9 mouse cellular contexts compared by ENCODE assay signal in the genomic region with DNA sequence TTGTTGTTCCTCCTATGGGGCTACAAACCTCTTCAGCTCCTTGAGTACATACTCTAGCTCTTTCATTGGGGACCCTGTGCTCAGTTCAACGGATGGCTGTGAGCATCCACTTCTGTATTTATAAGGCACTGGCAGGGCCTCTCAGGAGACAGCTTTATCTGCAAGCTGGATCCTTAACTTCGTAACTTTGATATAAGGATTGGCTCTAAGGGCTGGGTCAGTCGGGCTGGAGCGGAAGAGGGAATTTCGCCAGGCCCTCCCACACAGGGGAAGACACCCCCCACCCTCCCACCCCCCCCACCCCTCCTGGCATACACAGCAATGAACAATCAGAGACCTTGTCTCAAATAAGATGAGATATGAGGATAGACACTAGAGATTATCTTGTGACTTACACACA.
DNase-seq lines count a peak whose midpoint lies in the region; ATAC-seq lines count a peak whose summit lies in the region.
"Had no signal": no experiment of that assay in that cellular context is flagged by ENCODE, and none has a peak within 500 bp of the region (broad histone marks: within the 10 kb centered on the region; RNA-seq: fewer than 3 reads in every experiment).

No protein-coding gene starts in this region.

- 88% methylated on average over 5 of the region's 5 CpGs for WGBS in hindbrain, embryonic 11.5 days
- 79% methylated on average over 5 of the region's 5 CpGs for WGBS in hindbrain, embryonic 12.5 days
- WGBS in hindbrain, embryonic 14.5 days, result 89% methylated on average over 5 of the region's 5 CpGs

- H3K4me1 ChIP-seq in hindbrain, embryonic 11.5 days (replicated peaks; ENCODE audit: control insufficient read depth, insufficient read depth, low read length), result no peaks in the 10 kb centered on the region
- H3K4me1 ChIP-seq in hindbrain, embryonic 12.5 days, result no peaks in the 10 kb centered on the region
- H3K4me1 ChIP-seq in hindbrain, embryonic 14.5 days (replicated peaks; ENCODE audit: control insufficient read depth, insufficient read depth, low read length), result no peaks in the 10 kb centered on the region
- H3K4me1 ChIP-seq: megakaryocyte, embryonic 14.5 days had no signal

- H3K27ac ChIP-seq in hindbrain, embryonic 11.5 days (ENCODE audit: low read depth, low read length), result no peak overlapping the region
- no peak overlapping the region for H3K27ac ChIP-seq in hindbrain, embryonic 12.5 days
- H3K27ac ChIP-seq in hindbrain, embryonic 14.5 days, result no peak overlapping the region

- no peak overlapping the region for H3K4me3 ChIP-seq in hindbrain, embryonic 11.5 days (ENCODE audit: low read depth, low read length)
- no peak overlapping the region for H3K4me3 ChIP-seq in hindbrain, embryonic 12.5 days
- H3K4me3 ChIP-seq in hindbrain, embryonic 14.5 days (replicated peaks; ENCODE audit: low read length), result no peak overlapping the region
- H3K4me3 ChIP-seq: megakaryocyte, embryonic 14.5 days had no signal

- no peaks in the 10 kb centered on the region for H3K27me3 ChIP-seq in hindbrain, embryonic 11.5 days (ENCODE audit: control insufficient read depth, insufficient read depth, low read length)
- H3K27me3 ChIP-seq in hindbrain, embryonic 12.5 days, result no peaks in the 10 kb centered on the region
- H3K27me3 ChIP-seq in hindbrain, embryonic 14.5 days (ENCODE audit: control insufficient read depth, insufficient read depth, low read length), result no peaks in the 10 kb centered on the region
- H3K27me3 ChIP-seq: megakaryocyte, embryonic 14.5 days had no signal

- no peak overlapping the region for H3K4me2 ChIP-seq in hindbrain, embryonic 11.5 days (replicated peaks; ENCODE audit: low read depth, low read length)
- H3K4me2 ChIP-seq in hindbrain, embryonic 12.5 days (replicated peaks), result no peak overlapping the region
- H3K4me2 ChIP-seq in hindbrain, embryonic 14.5 days (replicated peaks), result no peak overlapping the region

- H3K36me3 ChIP-seq in hindbrain, embryonic 11.5 days (ENCODE audit: control insufficient read depth, insufficient read depth, low read length), result no peaks in the 10 kb centered on the region
- H3K36me3 ChIP-seq in hindbrain, embryonic 12.5 days, result no peaks in the 10 kb centered on the region
- H3K36me3 ChIP-seq in hindbrain, embryonic 14.5 days (replicated peaks; ENCODE audit: control insufficient read depth, insufficient read depth), result no peaks in the 10 kb centered on the region

- no peak for ATAC-seq in hindbrain, embryonic 11.5 days (ENCODE audit: low FRiP score)
- ATAC-seq in hindbrain, embryonic 12.5 days (ENCODE audit: low FRiP score), result no peak
- no peak; the same call in 1 of the 2 replicates for ATAC-seq in hindbrain, embryonic 14.5 days (ENCODE audit: low FRiP score)

- H3K9me3 ChIP-seq in hindbrain, embryonic 11.5 days (ENCODE audit: control insufficient read depth, low read length), result no peaks in the 10 kb centered on the region
- 0 out of 2 replicates have a peak, but pooled peaks cover 3% of the 10 kb centered on the region for H3K9me3 ChIP-seq in hindbrain, embryonic 12.5 days (replicated peaks)
- no peaks in the 10 kb centered on the region for H3K9me3 ChIP-seq in hindbrain, embryonic 14.5 days (ENCODE audit: control insufficient read depth, low read length)

- no peak overlapping the region for H3K9ac ChIP-seq in hindbrain, embryonic 11.5 days (ENCODE audit: low read depth, low read length)
- no peak overlapping the region for H3K9ac ChIP-seq in hindbrain, embryonic 12.5 days
- no peak overlapping the region for H3K9ac ChIP-seq in hindbrain, embryonic 14.5 days

- peak; percentile 75 for DNase-seq in hindbrain, embryonic 11.5 days (ENCODE audit: low spot score)
- peak; percentile 4 to 64 for DNase-seq in spleen, postnatal 10 days (ENCODE audit: low spot score in 2 of 2)
- DNase-seq in spleen, adult 18-20 months, result no peak
- DNase-seq in adrenal gland, postnatal 36 days, result peak; percentile 16 to 54
- peak; percentile 57 for DNase-seq in hindlimb bud, embryonic 11.5 days (ENCODE audit: extremely low spot score, low read depth, low spot score)
- peak; percentile 74 for DNase-seq in thymus, postnatal 4 days
- no peak for DNase-seq in hindbrain, embryonic 14.5 days (ENCODE audit: low spot score)

Comparison
In these comparisons a context has a peak if more than half of its experiments do, and no peak if none do; other contexts are left out.
1. DNase-seq: peak in hindbrain, embryonic 11.5 days (single experiment), spleen, postnatal 10 days (2 of 2), adrenal gland, postnatal 36 days (2 of 2), hindlimb bud, embryonic 11.5 days (single experiment) and thymus, postnatal 4 days (single experiment); none in spleen, adult 18-20 months (0 of 2) and hindbrain, embryonic 14.5 days (single experiment).